Mouse (Mus musculus) CH12.LX (cell line): ENCODE data around the gene Psmb11. TPM values are rescaled to one million over a fixed set of nuclear protein-coding genes. Genes with fewer than 3 reads are reported as not detected.
A peak's percentile ranks its signal among the peaks of the same experiment; 100 is the strongest.

Source experiments
- DNase-seq: peaks from one replicate; pipeline ENCODE4 v3.0.0-alpha.2; 2013; ENCODE audit errors: extremely low read depth
- H3K27ac ChIP-seq: 2 replicates; pipeline ENCODE4 v1.5.1; 2012; ENCODE audit warnings: low read depth, mild to moderate bottlenecking, control low read depth, moderate library complexity; ENCODE audit not compliant: insufficient read depth
- H3K27me3 ChIP-seq: replicated peaks from 2 replicates; pipeline ENCODE3; 2012; ENCODE audit warnings: inconsistent platforms
- H3K36me3 ChIP-seq, 2 experiments: replicated peaks in 1 of 2; 2 replicates each; pipeline versions ENCODE3 to v1.6.1; 2012; ENCODE audit warnings: inconsistent platforms in 1 of 2, low read length in 1 of 2, mild to moderate bottlenecking in 1 of 2, mixed read lengths in 1 of 2, moderate library complexity in 1 of 2; ENCODE audit not compliant: control insufficient read depth in 1 of 2, insufficient read depth in 1 of 2
- H3K4me1 ChIP-seq, 2 experiments: 2 replicates each; pipeline ENCODE4 v1.6.1; 2012; ENCODE audit warnings: inconsistent platforms in 1 of 2, moderate library complexity in 1 of 2; ENCODE audit not compliant: insufficient read depth in 2 of 2, control insufficient read depth in 1 of 2
- H3K4me2 ChIP-seq: 2 replicates; pipeline ENCODE4 v1.6.1; 2012; ENCODE audit warnings: low read depth, mild to moderate bottlenecking, control low read depth; ENCODE audit not compliant: poor library complexity, insufficient read depth, severe bottlenecking
- H3K4me3 ChIP-seq, 3 experiments: fragments of 150-350 bp in 1 of 3; sonication (generic) in 1 of 3; replicated peaks in 1 of 3; 2 replicates each; pipeline versions ENCODE3 to v1.5.1; 2011 to 2012; ENCODE audit warnings: low read depth in 2 of 3, low read length in 2 of 3, mild to moderate bottlenecking in 2 of 3, moderate library complexity in 2 of 3, control low read depth in 1 of 3, improper control_type of control experiment in 1 of 3, inconsistent platforms in 1 of 3, mixed read lengths in 1 of 3; ENCODE audit not compliant: poor library complexity in 1 of 3
- H3K79me2 ChIP-seq: replicated peaks from 2 replicates; pipeline ENCODE4 v1.6.1; 2012; ENCODE audit warnings: mild to moderate bottlenecking, moderate library complexity; ENCODE audit not compliant: control insufficient read depth, poor library complexity, insufficient read depth, severe bottlenecking; ENCODE audit errors: extremely low read depth
- H3K9ac ChIP-seq: 2 replicates; pipeline ENCODE4 v1.6.1; 2012; ENCODE audit warnings: low read depth, mild to moderate bottlenecking, control low read depth, moderate library complexity; ENCODE audit not compliant: insufficient read depth
- H3K9me3 ChIP-seq: replicated peaks from 2 replicates; pipeline ENCODE3; 2012; ENCODE audit warnings: low read length, inconsistent platforms, mixed read lengths
- BHLHE40 ChIP-seq: IDR thresholded peaks from 2 replicates; pipeline ENCODE4 v1.6.1; 2011; ENCODE audit warnings: mild to moderate bottlenecking, low read depth, low read length, improper control_type of control experiment
- CHD1 ChIP-seq: IDR thresholded peaks from 2 replicates; pipeline ENCODE4 v1.6.1; 2012; ENCODE audit warnings: low read depth, low read length, improper control_type of control experiment, inconsistent platforms
- E2F4 ChIP-seq: IDR thresholded peaks from 2 replicates; pipeline ENCODE4 v1.6.1; 2011; ENCODE audit warnings: low read depth, low read length, improper control_type of control experiment; ENCODE audit not compliant: insufficient replicate concordance
- ELF1 ChIP-seq: IDR thresholded peaks from 2 replicates; pipeline ENCODE4 v1.6.1; 2014; ENCODE audit warnings: low read depth, mild to moderate bottlenecking, inconsistent platforms, low read length, improper control_type of control experiment
- ETS1 ChIP-seq: conservative IDR thresholded peaks from 2 replicates; pipeline ENCODE4 v1.6.1; 2012; ENCODE audit warnings: low read depth, mild to moderate bottlenecking, inconsistent platforms, low read length, improper control_type of control experiment, moderate library complexity
- GABPA ChIP-seq: IDR thresholded peaks from 2 replicates; pipeline ENCODE4 v1.6.1; 2012; ENCODE audit warnings: low read depth, low read length, improper control_type of control experiment, inconsistent platforms; ENCODE audit not compliant: insufficient replicate concordance
- IRF4 ChIP-seq: IDR thresholded peaks from 2 replicates; pipeline ENCODE4 v1.6.1; 2014; ENCODE audit warnings: low read depth, mild to moderate bottlenecking, inconsistent platforms, low read length, improper control_type of control experiment
- JUN ChIP-seq: IDR thresholded peaks from 2 replicates; pipeline ENCODE4 v1.6.1; 2011; ENCODE audit warnings: low read depth, mild to moderate bottlenecking, low read length, improper control_type of control experiment, moderate library complexity; ENCODE audit not compliant: insufficient read depth
- JUND ChIP-seq: conservative IDR thresholded peaks from 2 replicates; pipeline ENCODE4 v1.6.1; 2011; ENCODE audit warnings: low read depth, low read length, improper control_type of control experiment
- KAT2A ChIP-seq: IDR thresholded peaks from 2 replicates; pipeline ENCODE4 v1.6.1; 2012; ENCODE audit warnings: low read length, improper control_type of control experiment, inconsistent platforms; ENCODE audit not compliant: insufficient replicate concordance
- MEF2A ChIP-seq: IDR thresholded peaks from 2 replicates; pipeline ENCODE4 v1.6.1; 2014; ENCODE audit warnings: low read depth, mild to moderate bottlenecking, inconsistent platforms, low read length, improper control_type of control experiment, borderline replicate concordance
- MXI1 ChIP-seq: IDR thresholded peaks from 2 replicates; pipeline ENCODE4 v1.6.1; 2011; ENCODE audit warnings: mild to moderate bottlenecking, low read depth, low read length, improper control_type of control experiment
- MYC ChIP-seq: IDR thresholded peaks from 2 replicates; pipeline ENCODE4 v1.6.1; 2011; ENCODE audit warnings: low read depth, mild to moderate bottlenecking, improper control_type of control experiment, low read length
- NELFE ChIP-seq: IDR thresholded peaks from 2 replicates; pipeline ENCODE4 v1.6.1; 2011; ENCODE audit warnings: low read depth, low read length, improper control_type of control experiment
- NRF1 ChIP-seq: IDR thresholded peaks from 2 replicates; pipeline ENCODE4 v1.6.1; 2014; ENCODE audit warnings: low read depth, mild to moderate bottlenecking, inconsistent platforms, low read length, improper control_type of control experiment, moderate library complexity
- POLR2A ChIP-seq: IDR thresholded peaks from 2 replicates; pipeline ENCODE4 v1.6.1; 2011; ENCODE audit warnings: low read depth, mild to moderate bottlenecking, improper control_type of control experiment, low read length
- POLR2AphosphoS2 ChIP-seq: IDR thresholded peaks from 2 replicates; pipeline ENCODE4 v1.6.1; 2011; ENCODE audit warnings: low read depth, low read length, improper control_type of control experiment
- SIN3A ChIP-seq: IDR thresholded peaks from 2 replicates; pipeline ENCODE4 v1.6.1; 2012; ENCODE audit warnings: low read length, improper control_type of control experiment, inconsistent platforms
- SMC3 ChIP-seq: IDR thresholded peaks from 2 replicates; pipeline ENCODE4 v1.6.1; 2011; ENCODE audit warnings: low read depth, low read length, improper control_type of control experiment
- TBP ChIP-seq: conservative IDR thresholded peaks from 2 replicates; pipeline ENCODE4 v1.6.1; 2011; ENCODE audit warnings: low read depth, low read length, improper control_type of control experiment
- TCF12 ChIP-seq: IDR thresholded peaks from 2 replicates; pipeline ENCODE4 v1.6.1; 2014; ENCODE audit warnings: low read depth, mild to moderate bottlenecking, inconsistent platforms, low read length, improper control_type of control experiment
- UBTF ChIP-seq: IDR thresholded peaks from 2 replicates; pipeline ENCODE4 v1.6.1; 2012; ENCODE audit warnings: low read depth, mild to moderate bottlenecking, inconsistent platforms, low read length, improper control_type of control experiment, moderate library complexity
- USF1 ChIP-seq: IDR thresholded peaks from 2 replicates; pipeline ENCODE4 v1.6.1; 2014; ENCODE audit warnings: low read depth, mild to moderate bottlenecking, inconsistent platforms, low read length, improper control_type of control experiment
- USF2 ChIP-seq: conservative IDR thresholded peaks from 2 replicates; pipeline ENCODE4 v1.6.1; 2011; ENCODE audit warnings: low read depth, low read length, improper control_type of control experiment
- ZC3H11A ChIP-seq: IDR thresholded peaks from 2 replicates; pipeline ENCODE4 v1.6.1; 2012; ENCODE audit warnings: low read depth, mild to moderate bottlenecking, inconsistent platforms, low read length, improper control_type of control experiment
- ZMIZ1 ChIP-seq: IDR thresholded peaks from 2 replicates; pipeline ENCODE4 v1.6.1; 2012; ENCODE audit warnings: low read depth, mild to moderate bottlenecking, inconsistent platforms, low read length, improper control_type of control experiment
- ZNF384 ChIP-seq: IDR thresholded peaks from 2 replicates; pipeline ENCODE4 v1.6.1; 2012; ENCODE audit warnings: low read depth, low read length, improper control_type of control experiment, inconsistent platforms
- dilution Hi-C: fragments of 300-500 bp; cut with MboI; formaldehyde crosslinking; loops from 2 replicates; pipeline ENCODE4 v1.14.3; 2020; ENCODE audit warnings: low sequenced_read_pairs; ENCODE audit not compliant: extremely low pct_unique_long_range_greater_than_20kb, extremely low pct_ligation_motif_present
- in situ Hi-C: fragments of 300-500 bp; cut with MboI; formaldehyde crosslinking; loops from 3 replicates; pipeline ENCODE4 v1.14.3; 2019; ENCODE audit warnings: low sequenced_read_pairs, low pct_ligation_motif_present, low pct_unique_long_range_greater_than_20kb, mixed read lengths
- polyA plus RNA-seq: library from polyadenylated mRNA; unstranded; fragments of >175 nt; gene quantifications from 2 replicates; pipeline ENCODE4 v1.2.1, GENCODE M21; 2012; ENCODE audit warnings: low read depth; ENCODE audit not compliant: insufficient read length
- total RNA-seq, 2 experiments: library from RNA; depleted of rRNA; stranded (reverse); fragments of 300-350 nt in 1 of 2; fragments of >200 nt in 1 of 2; gene quantifications; 2 replicates each; pipeline ENCODE4 v1.2.3; 2012 to 2014

The Psmb11 gene
- total and polyA plus RNA-seq, 3 experiments = not detected

DNA sequence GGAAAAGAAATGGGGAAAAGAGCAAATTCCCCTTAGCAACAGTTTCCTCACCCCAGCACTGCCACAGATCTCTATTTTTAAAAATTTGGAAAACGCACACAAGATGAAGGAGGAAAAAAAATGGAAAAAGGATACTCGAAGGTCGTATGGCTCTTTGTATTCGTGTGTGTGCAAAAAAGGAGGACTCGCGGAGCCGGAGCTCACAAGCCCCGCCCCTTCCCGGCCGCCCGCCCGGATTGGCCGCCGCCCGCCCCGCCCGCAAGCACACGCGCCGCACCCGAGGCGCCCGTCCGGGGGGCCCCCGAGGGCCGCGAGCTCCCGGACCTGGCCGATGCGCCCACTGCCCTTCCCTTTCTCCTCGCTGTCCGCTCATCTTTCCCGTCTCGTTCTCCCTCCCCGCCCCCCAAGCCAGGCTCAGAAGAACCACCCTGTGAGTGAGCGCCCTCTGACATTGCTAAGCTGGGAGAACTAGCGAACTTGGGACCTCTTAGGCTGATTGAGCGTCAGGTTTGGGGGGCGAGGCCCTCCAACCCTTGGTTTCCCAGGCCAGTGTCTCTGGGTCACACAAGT is 15.4 kb upstream of the Psmb11 start, which contains the start of gene 4931414P19Rik:
Gene 4931414P19Rik (minus strand): TSS at position 242 of the 570 bp plus-strand sequence.
- dilution Hi-C loops (no loop called here), in situ Hi-C loops (no loop called here)
- peak; percentile 30; the same call in 1 of the 2 replicates for TF ChIP-seq NRF1
- TF ChIP-seq SIN3A = peak; percentile 54
- TF ChIP-seq BHLHE40 = peak; percentile 67
- peak; percentile 24; the same call in 1 of the 2 replicates for TF ChIP-seq MYC
- TF ChIP-seq SMC3 = no peak
- 0 out of 2 replicates have a peak, but pooled peaks have one; percentile 51 for TF ChIP-seq CHD1
- peak; percentile 11; the same call in 1 of the 2 replicates for TF ChIP-seq IRF4
- TF ChIP-seq TCF12 = peak; percentile 42; the same call in 1 of the 2 replicates
- peak; percentile 68; the same call in 1 of the 2 replicates for TF ChIP-seq NELFE
- 0 out of 2 replicates have a peak, but pooled peaks have one; percentile 57 for TF ChIP-seq TBP
- TF ChIP-seq ZNF384 = peak; percentile 37; the same call in 1 of the 2 replicates
- 0 out of 2 replicates have a peak, but pooled peaks have one; percentile 35 for TF ChIP-seq ZMIZ1
- TF ChIP-seq POLR2A = peak; percentile 67
- TF ChIP-seq GABPA = no peak
- no peak for TF ChIP-seq USF1
- TF ChIP-seq JUND = no peak
- Histone ChIP-seq H3K27me3 (no peaks in the 10 kb centered on the region), H3K4me2 (peak within 1 kb of the TSS; percentile 55), H3K79me2 (no peaks in the 10 kb centered on the region), H3K4me3 (peak within 1 kb of the TSS; percentile 52 to 66 (median 56)), H3K9me3 (no peaks in the 10 kb centered on the region), H3K9ac (peak within 1 kb of the TSS; percentile 56), H3K27ac (no peak within 1 kb of the TSS), H3K36me3 (peaks cover 0 to 8% of the 10 kb centered on the region in 2 experiments), H3K4me1 (peaks cover 3 to 16% of the 10 kb centered on the region in 2 experiments; a peak in 3 of 4 replicates)
- peak; percentile 66 for DNase-seq

DNA sequence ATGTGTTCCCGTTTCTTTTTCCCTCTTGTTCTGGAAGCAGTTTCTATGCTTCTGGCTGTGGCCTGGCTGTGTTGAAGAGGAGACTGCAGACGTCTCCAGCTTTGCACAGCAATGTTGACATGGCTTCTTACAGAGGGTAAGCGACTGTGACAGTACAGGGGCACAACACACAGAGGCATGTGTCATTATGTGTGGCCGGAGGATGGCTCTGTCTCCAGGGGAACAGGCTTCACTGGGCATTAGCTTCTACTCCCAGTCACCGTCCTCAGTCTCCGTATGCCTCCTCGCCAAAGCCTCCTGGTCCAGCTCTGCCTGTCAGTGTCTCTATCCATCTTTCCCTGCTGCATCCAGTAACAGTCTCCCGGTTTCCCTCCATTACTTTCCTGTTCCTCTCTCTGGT is 14.0 kb upstream of the Psmb11 start:
- peaks cover 5 to 20% of the 10 kb centered on the region in 2 experiments for H3K36me3 ChIP-seq
- no peak overlapping the region for H3K4me3 ChIP-seq
- H3K27ac ChIP-seq = no peak overlapping the region
- peaks cover 3 to 14% of the 10 kb centered on the region in 2 experiments; a peak in 3 of 4 replicates for H3K4me1 ChIP-seq
- dilution Hi-C loops = no loop called here
- H3K9me3 ChIP-seq = no peaks in the 10 kb centered on the region
- TF ChIP-seq USF2 (no peak), USF1 (no peak), ETS1 (no peak), KAT2A (no peak), ZNF384 (no peak), TCF12 (no peak), E2F4 (no peak), ZMIZ1 (no peak), BHLHE40 (no peak), GABPA (no peak), SIN3A (no peak), UBTF (no peak), ZC3H11A (no peak), MXI1 (no peak), POLR2AphosphoS2 (no peak), ELF1 (no peak), MEF2A (no peak), POLR2A (no peak), CHD1 (no peak), JUN (no peak)
- H3K27me3 ChIP-seq = no peaks in the 10 kb centered on the region
- H3K9ac ChIP-seq = no peak overlapping the region
- in situ Hi-C loops = no loop called here
- H3K4me2 ChIP-seq = no peak overlapping the region
- no peak for DNase-seq
- H3K79me2 ChIP-seq = no peaks in the 10 kb centered on the region
